In genomic region chr6:144166651-144167050, GRCm38 (mm10) we compare ENCODE assay signal across 12 mouse cellular contexts.
DNase-seq lines count a peak whose midpoint lies in the region; ATAC-seq and TF ChIP-seq lines count a peak whose summit lies in the region.
"Had no signal": no experiment of that assay in that cellular context is flagged by ENCODE, and none has a peak within 500 bp of the region (broad histone marks: within the 10 kb centered on the region; RNA-seq: fewer than 3 reads in every experiment).

No protein-coding gene starts in this region.

- no peak for TF ChIP-seq CTCF in layer of hippocampus, adult 2 months (conservative IDR thresholded peaks at IDR 0.05)

- H3K4me3 ChIP-seq in forebrain, embryonic 11.5 days (ENCODE audit: low read depth, low read length), result no peak overlapping the region
- H3K4me3 ChIP-seq in forebrain, embryonic 14.5 days (ENCODE audit: low read depth, low read length), result no peak overlapping the region
- H3K4me3 ChIP-seq in layer of hippocampus, adult 2 months, result no peak overlapping the region
- no peak overlapping the region for H3K4me3 ChIP-seq in forebrain, embryonic 13.5 days
- H3K4me3 ChIP-seq in midbrain, embryonic 13.5 days (replicated peaks), result no peak overlapping the region
- H3K4me3 ChIP-seq: liver, embryonic 13.5 days had no signal

- peak overlapping the region; percentile 59 for H3K27ac ChIP-seq in forebrain, embryonic 11.5 days (ENCODE audit: low read depth, low read length)
- no peak overlapping the region for H3K27ac ChIP-seq in forebrain, embryonic 14.5 days (ENCODE audit: low read depth, low read length)
- H3K27ac ChIP-seq in layer of hippocampus, adult 2 months, result peak overlapping the region; percentile 6; the same call in 1 of the 2 replicates
- no peak overlapping the region for H3K27ac ChIP-seq in forebrain, embryonic 13.5 days
- peak overlapping the region; percentile 61 for H3K27ac ChIP-seq in midbrain, embryonic 13.5 days
- H3K27ac ChIP-seq: liver, embryonic 13.5 days had no signal

- peak; percentile 32 for DNase-seq in forebrain, embryonic 11.5 days (ENCODE audit: low spot score)
- no peak for DNase-seq in forebrain, embryonic 14.5 days (ENCODE audit: low spot score)
- DNase-seq in layer of hippocampus, adult 2 months (ENCODE audit: low spot score in 2 of 2), result no peak
- no peak for DNase-seq in layer of hippocampus, adult 11-12 months (ENCODE audit: low spot score)
- DNase-seq in kidney, adult 9 months, result no peak
- DNase-seq in lung, adult 18-20 months, result no peak
- DNase-seq: cerebellum, adult 18-20 months; liver, embryonic 13.5 days; lung, postnatal 4 days; thymus, postnatal 25 days had no signal

- peak overlapping the region; percentile 18; the same call in 1 of the 2 replicates for H3K4me2 ChIP-seq in forebrain, embryonic 11.5 days (ENCODE audit: low read depth, low read length, severe bottlenecking)
- no peak overlapping the region for H3K4me2 ChIP-seq in forebrain, embryonic 14.5 days (ENCODE audit: low read length)
- H3K4me2 ChIP-seq in forebrain, embryonic 13.5 days, result peak overlapping the region; percentile 20; the same call in 1 of the 2 replicates
- peak overlapping the region; percentile 35; the same call in 1 of the 2 replicates for H3K4me2 ChIP-seq in midbrain, embryonic 13.5 days (replicated peaks)
- H3K4me2 ChIP-seq: liver, embryonic 13.5 days had no signal

- no peaks in the 10 kb centered on the region for H3K36me3 ChIP-seq in forebrain, embryonic 11.5 days (ENCODE audit: control insufficient read depth, insufficient read depth, low read length)
- H3K36me3 ChIP-seq in forebrain, embryonic 14.5 days (ENCODE audit: control insufficient read depth, insufficient read depth, low read length), result no peaks in the 10 kb centered on the region
- H3K36me3 ChIP-seq in forebrain, embryonic 13.5 days (ENCODE audit: poor library complexity, severe bottlenecking), result no peaks in the 10 kb centered on the region
- no peaks in the 10 kb centered on the region for H3K36me3 ChIP-seq in midbrain, embryonic 13.5 days
- H3K36me3 ChIP-seq: liver, embryonic 13.5 days had no signal

- 48% methylated on average over 8 of the region's 8 CpGs for WGBS in forebrain, embryonic 11.5 days
- WGBS in forebrain, embryonic 14.5 days, result 38% methylated on average over 8 of the region's 8 CpGs
- 36% methylated on average over 8 of the region's 8 CpGs for WGBS in forebrain, embryonic 13.5 days
- 46% methylated on average over 8 of the region's 8 CpGs for WGBS in midbrain, embryonic 13.5 days

- H3K9me3 ChIP-seq in forebrain, embryonic 11.5 days (ENCODE audit: control insufficient read depth, low read length), result no peaks in the 10 kb centered on the region
- H3K9me3 ChIP-seq in forebrain, embryonic 14.5 days (replicated peaks; ENCODE audit: control insufficient read depth, low read length), result no peaks in the 10 kb centered on the region
- no peaks in the 10 kb centered on the region for H3K9me3 ChIP-seq in forebrain, embryonic 13.5 days (replicated peaks)
- H3K9me3 ChIP-seq in midbrain, embryonic 13.5 days, result no peaks in the 10 kb centered on the region
- H3K9me3 ChIP-seq: liver, embryonic 13.5 days had no signal

- H3K4me1 ChIP-seq in forebrain, embryonic 11.5 days (replicated peaks; ENCODE audit: control insufficient read depth, insufficient read depth, low read length), result peaks cover 20% of the 10 kb centered on the region; the same call in 1 of the 2 replicates
- H3K4me1 ChIP-seq in forebrain, embryonic 14.5 days (ENCODE audit: control insufficient read depth, insufficient read depth, low read length), result peaks cover 17% of the 10 kb centered on the region
- H3K4me1 ChIP-seq in forebrain, embryonic 13.5 days, result peaks cover 51% of the 10 kb centered on the region
- peaks cover 37% of the 10 kb centered on the region for H3K4me1 ChIP-seq in midbrain, embryonic 13.5 days (replicated peaks)
- H3K4me1 ChIP-seq: liver, embryonic 13.5 days had no signal

- peak overlapping the region; percentile 41; the same call in 1 of the 2 replicates for H3K9ac ChIP-seq in forebrain, embryonic 11.5 days (ENCODE audit: low read length)
- no peak overlapping the region for H3K9ac ChIP-seq in forebrain, embryonic 14.5 days (ENCODE audit: low read length)
- H3K9ac ChIP-seq in forebrain, embryonic 13.5 days, result 0 out of 2 replicates have a peak overlapping the region, but pooled peaks have one; percentile 26
- no peak overlapping the region for H3K9ac ChIP-seq in midbrain, embryonic 13.5 days (replicated peaks)
- H3K9ac ChIP-seq: liver, embryonic 13.5 days had no signal

- H3K27me3 ChIP-seq in forebrain, embryonic 11.5 days (ENCODE audit: control insufficient read depth, insufficient read depth, low read length), result no peaks in the 10 kb centered on the region
- H3K27me3 ChIP-seq in forebrain, embryonic 14.5 days (replicated peaks; ENCODE audit: control insufficient read depth, insufficient read depth, low read length), result no peaks in the 10 kb centered on the region
- H3K27me3 ChIP-seq in forebrain, embryonic 13.5 days, result no peaks in the 10 kb centered on the region
- no peaks in the 10 kb centered on the region for H3K27me3 ChIP-seq in midbrain, embryonic 13.5 days
- H3K27me3 ChIP-seq: liver, embryonic 13.5 days had no signal

- ATAC-seq in forebrain, embryonic 11.5 days (replicated peaks; ENCODE audit: low FRiP score), result no peak; the same call in 1 of the 2 replicates
- no peak; the same call in 1 of the 2 replicates for ATAC-seq in forebrain, embryonic 14.5 days
- ATAC-seq in forebrain, embryonic 13.5 days, result no peak
- ATAC-seq in midbrain, embryonic 13.5 days, result 0 out of 2 replicates have a peak, but pooled peaks have one; percentile 19

Comparison
In these comparisons a context has a peak if more than half of its experiments do, and no peak if none do; other contexts are left out.
1. H3K27ac ChIP-seq: peak in forebrain, embryonic 11.5 days (single experiment), layer of hippocampus, adult 2 months (single experiment) and midbrain, embryonic 13.5 days (single experiment); none in forebrain, embryonic 14.5 days (single experiment) and forebrain, embryonic 13.5 days (single experiment).
2. H3K9ac ChIP-seq: peak in forebrain, embryonic 11.5 days (single experiment) and forebrain, embryonic 13.5 days (single experiment); none in forebrain, embryonic 14.5 days (single experiment) and midbrain, embryonic 13.5 days (single experiment).